Mouse (Mus musculus) liver, embryonic 12.5 days (tissue): ENCODE data around the gene Cntnap1. TPM values are rescaled to one million over a fixed set of nuclear protein-coding genes. Genes with fewer than 3 reads are reported as not detected.

Experiments used
- ATAC-seq: fragments of 200-750 bp; cut with Nextera tagmentation; 2 replicates; pipeline ENCODE4 v1.8.0; 2017; ENCODE audit warnings: moderate number of reproducible peaks, mild to moderate bottlenecking, moderate library complexity
- H3K27ac ChIP-seq: fragments of 300-500 bp; sonication (generic); 2 replicates; pipeline ENCODE4 v1.5.1; 2016; ENCODE audit warnings: mild to moderate bottlenecking
- H3K27me3 ChIP-seq: fragments of 300-500 bp; sonication (generic); replicated peaks from 2 replicates; pipeline ENCODE4 v1.6.1; 2016; ENCODE audit warnings: mild to moderate bottlenecking, moderate library complexity
- H3K36me3 ChIP-seq: fragments of 300-500 bp; sonication (generic); 2 replicates; pipeline ENCODE4 v1.6.1; 2016; ENCODE audit warnings: mild to moderate bottlenecking, moderate library complexity
- H3K4me1 ChIP-seq: fragments of 300-500 bp; sonication (generic); 2 replicates; pipeline ENCODE4 v1.6.1; 2016
- H3K4me2 ChIP-seq: fragments of 300-500 bp; sonication (generic); 2 replicates; pipeline ENCODE4 v1.6.1; 2016; ENCODE audit warnings: mild to moderate bottlenecking, moderate library complexity
- H3K4me3 ChIP-seq: fragments of 300-500 bp; sonication (generic); 2 replicates; pipeline ENCODE4 v1.5.1; 2016; ENCODE audit warnings: mild to moderate bottlenecking, moderate library complexity
- H3K9ac ChIP-seq: fragments of 300-500 bp; sonication (generic); 2 replicates; pipeline ENCODE4 v1.6.1; 2016; ENCODE audit warnings: mild to moderate bottlenecking, moderate library complexity
- H3K9me3 ChIP-seq: fragments of 300-500 bp; sonication (generic); replicated peaks from 2 replicates; pipeline ENCODE4 v1.6.1; 2016; ENCODE audit warnings: mild to moderate bottlenecking, moderate library complexity
- WGBS: fragments of 180-500 bp; shearing (Covaris S2); methylation state at CpG from one replicate; pipeline ENCODE4 v1.1.7; 2016; ENCODE audit not compliant: insufficient replicate concordance; 5-methylcytosine and 5-hydroxymethylcytosine counted together
- polyA plus RNA-seq: library from polyadenylated mRNA; unstranded; fragments of >200 nt; fragmentation: Nextera tagmentation; extraction: Ambion mirVana; gene quantifications from 2 replicates; pipeline ENCODE4 v1.2.1, GENCODE M21; 2016

Cntnap1 gene
- polyA plus RNA-seq, 1 experiment from 2014 or later, result 0.17 TPM

GRCm38 (mm10) chr11:101192646-101193045 is 22.3 kb downstream of the Cntnap1 start:
- 80% methylated on average over 6 of the region's 6 CpGs for WGBS
- no peak for ATAC-seq
- Histone ChIP-seq H3K27ac (peak overlapping the region; percentile 96; the same call in 1 of the 2 replicates), H3K4me3 (no peak overlapping the region), H3K9me3 (no peaks in the 10 kb centered on the region), H3K36me3 (peaks cover 32% of the 10 kb centered on the region), H3K4me2 (no peak overlapping the region), H3K4me1 (peaks cover 44% of the 10 kb centered on the region), H3K27me3 (no peaks in the 10 kb centered on the region), H3K9ac (no peak overlapping the region)

- H3K9me3 ChIP-seq, result no peaks in the 10 kb centered on the region
- ATAC-seq, result no peak
- 82% methylated on average over 7 of the region's 7 CpGs for WGBS
- H3K27me3 ChIP-seq, result no peaks in the 10 kb centered on the region
- no peak overlapping the region for H3K9ac ChIP-seq
- no peak overlapping the region for H3K4me3 ChIP-seq
- H3K36me3 ChIP-seq, result peaks cover 36% of the 10 kb centered on the region
- H3K4me2 ChIP-seq, result no peak overlapping the region
- peaks cover 40% of the 10 kb centered on the region for H3K4me1 ChIP-seq
- H3K27ac ChIP-seq, result no peak overlapping the region
These were observed 22.8 kb downstream of the Cntnap1 start for GRCm38 (mm10) chr11:101193076-101193475.

- Histone ChIP-seq H3K4me2 (no peak overlapping the region), H3K9me3 (no peaks in the 10 kb centered on the region), H3K4me3 (no peak overlapping the region), H3K27me3 (no peaks in the 10 kb centered on the region), H3K36me3 (peaks cover 47% of the 10 kb centered on the region), H3K27ac (no peak overlapping the region), H3K9ac (no peak overlapping the region), H3K4me1 (peaks cover 33% of the 10 kb centered on the region)
- ATAC-seq, result no peak
- WGBS, result 66% methylated on average over 5 of the region's 5 CpGs
These were observed 23.8 kb downstream of the Cntnap1 start for GRCm38 (mm10) chr11:101194137-101194536.

- WGBS, result 79% methylated on average over 6 of the region's 6 CpGs
- Histone ChIP-seq H3K9me3 (no peaks in the 10 kb centered on the region), H3K27me3 (no peaks in the 10 kb centered on the region), H3K4me2 (no peak overlapping the region), H3K9ac (no peak overlapping the region), H3K27ac (no peak overlapping the region), H3K36me3 (peaks cover 52% of the 10 kb centered on the region), H3K4me1 (peaks cover 33% of the 10 kb centered on the region), H3K4me3 (no peak overlapping the region)
- ATAC-seq, result no peak
These were observed 24.3 kb downstream of the Cntnap1 start for GRCm38 (mm10) chr11:101194643-101195042.

DNA sequence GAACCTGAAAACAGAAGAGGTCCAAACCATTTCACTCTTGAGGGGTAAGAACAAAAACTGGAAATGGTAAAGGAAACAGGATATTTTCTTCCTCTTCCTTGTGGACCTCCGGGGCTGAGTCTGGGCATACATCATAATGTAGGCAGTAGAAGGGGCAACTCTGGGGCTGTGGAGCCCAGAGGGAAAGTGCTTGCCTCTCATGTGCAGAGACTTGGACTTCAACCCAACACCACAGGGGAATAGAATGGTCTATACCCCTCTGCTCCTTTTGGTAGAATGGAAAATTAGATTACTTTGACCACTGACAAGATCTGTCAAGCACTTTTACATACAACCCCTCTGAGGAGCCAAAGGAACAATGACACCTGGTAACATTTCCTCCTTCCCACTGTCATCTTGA is 24.8 kb downstream of the Cntnap1 start:
- Histone ChIP-seq H3K9me3 (no peaks in the 10 kb centered on the region), H3K4me1 (peaks cover 33% of the 10 kb centered on the region), H3K27ac (no peak overlapping the region), H3K9ac (no peak overlapping the region), H3K36me3 (peaks cover 56% of the 10 kb centered on the region), H3K4me2 (no peak overlapping the region), H3K27me3 (no peaks in the 10 kb centered on the region), H3K4me3 (no peak overlapping the region)
- 25% methylated on average over 1 of the region's 1 CpGs for WGBS
- ATAC-seq, result no peak

DNA sequence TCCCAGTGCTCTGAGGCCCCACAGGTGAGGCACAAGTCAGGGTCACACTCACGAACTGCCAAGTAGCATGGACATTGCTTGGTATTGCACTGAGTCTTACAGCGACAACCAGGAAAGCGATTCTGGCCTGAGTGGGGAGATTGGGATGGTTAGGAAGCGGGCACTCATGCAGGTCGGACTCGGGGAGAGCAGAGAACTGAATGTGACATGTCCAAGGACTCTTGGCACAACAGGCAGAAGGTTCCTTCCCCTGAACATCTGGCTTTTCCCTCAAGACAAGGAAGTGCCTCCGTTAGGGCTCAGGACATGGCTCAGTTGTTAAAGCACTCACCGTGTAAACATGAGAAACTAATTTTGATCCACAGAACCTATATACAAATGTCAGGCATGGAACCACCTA is 25.2 kb downstream of the Cntnap1 start:
- H3K36me3 ChIP-seq, result peaks cover 60% of the 10 kb centered on the region
- no peak for ATAC-seq
- no peaks in the 10 kb centered on the region for H3K9me3 ChIP-seq
- H3K4me3 ChIP-seq, result no peak overlapping the region
- peaks cover 31% of the 10 kb centered on the region for H3K4me1 ChIP-seq
- WGBS, result 83% methylated on average over 8 of the region's 8 CpGs
- no peak overlapping the region for H3K4me2 ChIP-seq
- no peak overlapping the region for H3K9ac ChIP-seq
- H3K27ac ChIP-seq, result no peak overlapping the region
- H3K27me3 ChIP-seq, result no peaks in the 10 kb centered on the region

- 76% methylated on average over 8 of the region's 8 CpGs for WGBS
- Histone ChIP-seq H3K27ac (no peak overlapping the region), H3K9me3 (no peaks in the 10 kb centered on the region), H3K9ac (no peak overlapping the region), H3K4me2 (no peak overlapping the region), H3K4me3 (no peak overlapping the region), H3K36me3 (peaks cover 65% of the 10 kb centered on the region), H3K4me1 (peaks cover 31% of the 10 kb centered on the region), H3K27me3 (no peaks in the 10 kb centered on the region)
- no peak for ATAC-seq
These were observed 25.9 kb downstream of the Cntnap1 start for GRCm38 (mm10) chr11:101196175-101196574.

DNA sequence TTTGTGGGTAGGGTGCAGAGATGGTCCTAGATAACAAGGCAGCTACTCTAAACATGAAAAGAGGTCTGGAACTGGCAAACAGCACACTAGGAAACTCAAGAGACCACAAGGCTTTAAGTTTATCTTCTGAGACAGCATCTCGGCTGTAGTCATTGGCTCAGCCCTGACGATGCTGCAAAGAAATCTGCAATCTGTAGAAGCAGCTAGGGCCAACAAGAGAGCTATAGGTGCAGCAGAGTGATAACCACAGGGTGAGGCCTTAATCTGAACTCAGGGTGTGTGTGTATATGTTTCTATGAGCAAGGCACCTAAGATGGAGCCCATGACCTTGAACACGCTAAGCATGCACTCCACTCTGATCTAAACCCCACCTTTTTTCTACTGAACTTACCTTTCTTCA is 29.2 kb downstream of the Cntnap1 start:
- Histone ChIP-seq H3K27me3 (no peaks in the 10 kb centered on the region), H3K9ac (no peak overlapping the region; the same call in 1 of the 2 replicates), H3K27ac (0 out of 2 replicates have a peak overlapping the region, but pooled peaks have one; percentile 11), H3K4me2 (peak overlapping the region; percentile 19), H3K36me3 (peaks cover 67% of the 10 kb centered on the region), H3K9me3 (no peaks in the 10 kb centered on the region), H3K4me1 (peaks cover 22% of the 10 kb centered on the region), H3K4me3 (no peak overlapping the region)
- peak; percentile 88 for ATAC-seq
- 48% methylated on average over 3 of the region's 3 CpGs for WGBS

DNA sequence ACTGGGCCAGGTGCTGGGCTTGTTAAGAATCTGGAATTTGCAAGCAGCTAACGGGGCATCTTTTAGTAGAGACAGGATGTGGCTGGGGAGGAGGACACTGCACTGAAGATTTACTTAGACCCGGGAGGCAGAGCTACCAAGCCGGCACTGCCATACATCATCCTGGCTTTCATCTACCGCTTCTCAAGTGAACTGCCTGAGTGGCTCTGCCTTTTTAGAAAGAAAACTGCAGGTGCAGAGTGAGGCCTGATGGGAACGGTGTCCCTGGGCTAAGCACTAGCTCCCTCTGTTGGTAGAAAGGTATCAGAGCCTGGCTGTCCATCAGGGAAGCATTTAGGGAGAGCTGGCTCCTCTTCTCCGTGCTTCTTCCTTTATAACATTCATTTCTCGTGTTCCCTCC is 30.7 kb downstream of the Cntnap1 start:
- Histone ChIP-seq H3K4me2 (no peak overlapping the region), H3K4me1 (peaks cover 22% of the 10 kb centered on the region), H3K36me3 (peaks cover 73% of the 10 kb centered on the region), H3K9me3 (no peaks in the 10 kb centered on the region), H3K27me3 (no peaks in the 10 kb centered on the region), H3K27ac (0 out of 2 replicates have a peak overlapping the region, but pooled peaks have one; percentile 23), H3K4me3 (no peak overlapping the region), H3K9ac (no peak overlapping the region)
- ATAC-seq, result no peak
- 38% methylated on average over 7 of the region's 7 CpGs for WGBS

- no peak overlapping the region for H3K4me3 ChIP-seq
- no peaks in the 10 kb centered on the region for H3K4me1 ChIP-seq
- H3K9ac ChIP-seq, result no peak overlapping the region
- H3K36me3 ChIP-seq, result peaks cover 79% of the 10 kb centered on the region
- WGBS, result 36% methylated on average over 3 of the region's 3 CpGs
- H3K27me3 ChIP-seq, result no peaks in the 10 kb centered on the region
- no peak overlapping the region for H3K27ac ChIP-seq
- no peaks in the 10 kb centered on the region for H3K9me3 ChIP-seq
- H3K4me2 ChIP-seq, result no peak overlapping the region
- no peak for ATAC-seq
These were observed 41.6 kb downstream of the Cntnap1 start for GRCm38 (mm10) chr11:101211970-101212369.

DNA sequence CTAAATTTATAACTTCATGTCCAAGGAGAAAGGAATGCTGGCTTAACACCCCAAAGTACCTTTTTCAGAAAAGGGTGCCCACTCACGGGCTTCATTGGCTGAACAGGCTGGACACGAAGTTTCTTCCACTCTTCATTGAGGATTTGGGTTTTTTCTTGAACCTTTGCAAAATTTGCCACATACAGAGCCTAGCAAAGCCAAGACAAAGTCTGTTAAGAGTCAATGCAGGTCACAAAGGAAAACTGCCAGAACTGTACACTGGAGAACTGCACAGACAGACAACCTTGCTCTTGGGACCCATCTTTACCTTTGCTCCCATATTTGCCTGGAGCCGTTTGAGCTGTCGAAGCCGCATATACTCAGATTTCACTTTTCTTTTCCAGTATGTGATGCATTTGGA is 46.6 kb downstream of the Cntnap1 start:
- no peak for ATAC-seq
- no peak overlapping the region for H3K4me2 ChIP-seq
- WGBS, result 85% methylated on average over 5 of the region's 5 CpGs
- no peak overlapping the region for H3K4me3 ChIP-seq
- H3K27ac ChIP-seq, result no peak overlapping the region
- H3K4me1 ChIP-seq, result peaks cover 5% of the 10 kb centered on the region
- H3K36me3 ChIP-seq, result peaks cover 52% of the 10 kb centered on the region
- no peaks in the 10 kb centered on the region for H3K9me3 ChIP-seq
- no peak overlapping the region for H3K9ac ChIP-seq
- no peaks in the 10 kb centered on the region for H3K27me3 ChIP-seq

- WGBS, result 56% methylated on average over 10 of the region's 10 CpGs
- H3K4me2 ChIP-seq, result no peak overlapping the region
- ATAC-seq, result no peak
These were observed 48.2 kb downstream of the Cntnap1 start for GRCm38 (mm10) chr11:101218436-101219055.

GRCm38 (mm10) chr11:101220853-101221252 is 50.5 kb downstream of the Cntnap1 start:
- Histone ChIP-seq H3K9ac (no peak overlapping the region), H3K27ac (no peak overlapping the region), H3K27me3 (no peaks in the 10 kb centered on the region), H3K36me3 (peaks cover 20% of the 10 kb centered on the region), H3K4me2 (no peak overlapping the region), H3K4me1 (peaks cover 24% of the 10 kb centered on the region), H3K4me3 (no peak overlapping the region), H3K9me3 (no peaks in the 10 kb centered on the region)
- no peak for ATAC-seq
- 23% methylated on average over 2 of the region's 2 CpGs for WGBS

More at GRCm38 (mm10) chr11:101218436-101219055, 48.2 kb downstream of the Cntnap1 start:
- H3K4me1 ChIP-seq, result peaks cover 5% of the 10 kb centered on the region
- no peaks in the 10 kb centered on the region for H3K27me3 ChIP-seq
- no peak overlapping the region for H3K9ac ChIP-seq
- H3K4me3 ChIP-seq, result no peak overlapping the region
- no peaks in the 10 kb centered on the region for H3K9me3 ChIP-seq
- H3K27ac ChIP-seq, result no peak overlapping the region
- H3K36me3 ChIP-seq, result peaks cover 40% of the 10 kb centered on the region
